Mouse (Mus musculus): Measurements from ENCODE around the gene Cxcl13. TPM values are rescaled to one million over a fixed set of nuclear protein-coding genes. Genes with fewer than 3 reads are reported as not detected.

Cxcl13 gene
- polyA plus RNA-seq, 1 experiment from 2014 or later = 0.86 TPM

- no peaks in the 10 kb centered on the region for H3K27me3 ChIP-seq (ENCODE audit: control insufficient read depth, insufficient read depth, low read length)
- H3K4me3 ChIP-seq (ENCODE audit: low read depth, low read length) = no peak overlapping the region
- H3K4me1 ChIP-seq (ENCODE audit: control insufficient read depth, insufficient read depth, low read length) = no peaks in the 10 kb centered on the region; the same call in 1 of the 2 replicates
- H3K36me3 ChIP-seq (ENCODE audit: control insufficient read depth, insufficient read depth, low read length) = no peaks in the 10 kb centered on the region
- H3K27ac ChIP-seq (ENCODE audit: low read depth, low read length) = no peak overlapping the region
- 74% methylated on average over 11 of the region's 11 CpGs for WGBS (ENCODE audit: insufficient replicate concordance)
- H3K9ac ChIP-seq (ENCODE audit: low read depth, low read length) = no peak overlapping the region
- no peaks in the 10 kb centered on the region for H3K9me3 ChIP-seq (replicated peaks; ENCODE audit: control insufficient read depth, low read length)
- H3K4me2 ChIP-seq = no peak overlapping the region
- ATAC-seq (replicated peaks; ENCODE audit: insufficient number of reproducible peaks, low FRiP score, low TSS enrichment) = no peak
These were observed 18.6 kb upstream of the Cxcl13 start for GRCm38 (mm10) chr5:95938044-95938625.

- 37% methylated on average over 4 of the region's 4 CpGs for WGBS (ENCODE audit: insufficient replicate concordance)
- Histone ChIP-seq H3K4me2 (no peak overlapping the region), H3K9me3 (replicated peaks; ENCODE audit: control insufficient read depth, low read length) (no peaks in the 10 kb centered on the region), H3K27ac (ENCODE audit: low read depth, low read length) (no peak overlapping the region), H3K27me3 (ENCODE audit: control insufficient read depth, insufficient read depth, low read length) (no peaks in the 10 kb centered on the region), H3K4me3 (ENCODE audit: low read depth, low read length) (no peak overlapping the region), H3K4me1 (ENCODE audit: control insufficient read depth, insufficient read depth, low read length) (no peaks in the 10 kb centered on the region; the same call in none of the 2 replicates), H3K9ac (ENCODE audit: low read depth, low read length) (no peak overlapping the region), H3K36me3 (ENCODE audit: control insufficient read depth, insufficient read depth, low read length) (no peaks in the 10 kb centered on the region)
- ATAC-seq (replicated peaks; ENCODE audit: insufficient number of reproducible peaks, low FRiP score, low TSS enrichment) = no peak
These were observed 16.0 kb upstream of the Cxcl13 start for GRCm38 (mm10) chr5:95940682-95941221.

- no peak overlapping the region for H3K9ac ChIP-seq (ENCODE audit: low read depth, low read length)
- no peak overlapping the region for H3K4me3 ChIP-seq (ENCODE audit: low read depth, low read length)
- no peaks in the 10 kb centered on the region; the same call in none of the 2 replicates for H3K4me1 ChIP-seq (ENCODE audit: control insufficient read depth, insufficient read depth, low read length)
- H3K27ac ChIP-seq (ENCODE audit: low read depth, low read length) = no peak overlapping the region
- WGBS (ENCODE audit: insufficient replicate concordance) = 86% methylated on average over 7 of the region's 7 CpGs
- no peaks in the 10 kb centered on the region for H3K36me3 ChIP-seq (ENCODE audit: control insufficient read depth, insufficient read depth, low read length)
- H3K27me3 ChIP-seq (ENCODE audit: control insufficient read depth, insufficient read depth, low read length) = no peaks in the 10 kb centered on the region
- no peak overlapping the region for H3K4me2 ChIP-seq
- ATAC-seq (replicated peaks; ENCODE audit: insufficient number of reproducible peaks, low FRiP score, low TSS enrichment) = no peak
- H3K9me3 ChIP-seq (replicated peaks; ENCODE audit: control insufficient read depth, low read length) = no peaks in the 10 kb centered on the region
These were observed 15.2 kb upstream of the Cxcl13 start for GRCm38 (mm10) chr5:95941562-95941961.

- no peaks in the 10 kb centered on the region for H3K9me3 ChIP-seq (replicated peaks; ENCODE audit: control insufficient read depth, low read length)
- H3K36me3 ChIP-seq (ENCODE audit: control insufficient read depth, insufficient read depth, low read length) = no peaks in the 10 kb centered on the region
- WGBS (ENCODE audit: insufficient replicate concordance) = 45% methylated on average over 3 of the region's 3 CpGs
- no peak overlapping the region for H3K9ac ChIP-seq (ENCODE audit: low read depth, low read length)
- no peak overlapping the region for H3K27ac ChIP-seq (ENCODE audit: low read depth, low read length)
- H3K4me2 ChIP-seq = no peak overlapping the region
- H3K4me3 ChIP-seq (ENCODE audit: low read depth, low read length) = no peak overlapping the region
- no peak for ATAC-seq (replicated peaks; ENCODE audit: insufficient number of reproducible peaks, low FRiP score, low TSS enrichment)
- peaks cover 3% of the 10 kb centered on the region for H3K4me1 ChIP-seq (ENCODE audit: control insufficient read depth, insufficient read depth, low read length)
- no peaks in the 10 kb centered on the region for H3K27me3 ChIP-seq (ENCODE audit: control insufficient read depth, insufficient read depth, low read length)
These were observed 11.6 kb upstream of the Cxcl13 start for GRCm38 (mm10) chr5:95945120-95945519.

- Histone ChIP-seq H3K4me3 (ENCODE audit: low read depth, low read length) (no peak overlapping the region), H3K4me1 (ENCODE audit: control insufficient read depth, insufficient read depth, low read length) (peaks cover 3% of the 10 kb centered on the region), H3K27ac (ENCODE audit: low read depth, low read length) (no peak overlapping the region), H3K36me3 (ENCODE audit: control insufficient read depth, insufficient read depth, low read length) (no peaks in the 10 kb centered on the region), H3K4me2 (no peak overlapping the region), H3K27me3 (ENCODE audit: control insufficient read depth, insufficient read depth, low read length) (no peaks in the 10 kb centered on the region), H3K9ac (ENCODE audit: low read depth, low read length) (no peak overlapping the region), H3K9me3 (replicated peaks; ENCODE audit: control insufficient read depth, low read length) (no peaks in the 10 kb centered on the region)
- no peak; the same call in 1 of the 2 replicates for ATAC-seq (replicated peaks; ENCODE audit: insufficient number of reproducible peaks, low FRiP score, low TSS enrichment)
- WGBS (ENCODE audit: insufficient replicate concordance) = 36% methylated on average over 2 of the region's 2 CpGs
These were observed 10.4 kb upstream of the Cxcl13 start for GRCm38 (mm10) chr5:95946344-95946743.

- Histone ChIP-seq H3K9me3 (replicated peaks; ENCODE audit: control insufficient read depth, low read length) (no peaks in the 10 kb centered on the region), H3K27ac (ENCODE audit: low read depth, low read length) (no peak overlapping the region), H3K27me3 (ENCODE audit: control insufficient read depth, insufficient read depth, low read length) (no peaks in the 10 kb centered on the region), H3K9ac (ENCODE audit: low read depth, low read length) (no peak overlapping the region), H3K4me1 (ENCODE audit: control insufficient read depth, insufficient read depth, low read length) (peaks cover 3% of the 10 kb centered on the region; the same call in 1 of the 2 replicates), H3K4me2 (no peak overlapping the region), H3K4me3 (ENCODE audit: low read depth, low read length) (no peak overlapping the region), H3K36me3 (ENCODE audit: control insufficient read depth, insufficient read depth, low read length) (no peaks in the 10 kb centered on the region)
- ATAC-seq (replicated peaks; ENCODE audit: insufficient number of reproducible peaks, low FRiP score, low TSS enrichment) = no peak
- WGBS (ENCODE audit: insufficient replicate concordance) = 77% methylated on average over 3 of the region's 3 CpGs
These were observed 8.1 kb upstream of the Cxcl13 start for GRCm38 (mm10) chr5:95948641-95949040.

GRCm38 (mm10) chr5:95949946-95950701, 6.6 kb upstream of the Cxcl13 start:
- 36% methylated on average over 19 of the region's 19 CpGs for WGBS (ENCODE audit: insufficient replicate concordance)
- H3K4me2 ChIP-seq = no peak overlapping the region
- H3K4me1 ChIP-seq (ENCODE audit: control insufficient read depth, insufficient read depth, low read length) = peaks cover 3% of the 10 kb centered on the region; the same call in 1 of the 2 replicates
- no peak for ATAC-seq (replicated peaks; ENCODE audit: insufficient number of reproducible peaks, low FRiP score, low TSS enrichment)
- no peak overlapping the region for H3K9ac ChIP-seq (ENCODE audit: low read depth, low read length)
- H3K36me3 ChIP-seq (ENCODE audit: control insufficient read depth, insufficient read depth, low read length) = no peaks in the 10 kb centered on the region
- H3K27me3 ChIP-seq (ENCODE audit: control insufficient read depth, insufficient read depth, low read length) = no peaks in the 10 kb centered on the region
- no peaks in the 10 kb centered on the region for H3K9me3 ChIP-seq (replicated peaks; ENCODE audit: control insufficient read depth, low read length)
- H3K4me3 ChIP-seq (ENCODE audit: low read depth, low read length) = no peak overlapping the region
- H3K27ac ChIP-seq (ENCODE audit: low read depth, low read length) = no peak overlapping the region

GRCm38 (mm10) chr5:95964940-95965339, 8.2 kb downstream of the Cxcl13 start:
- no peaks in the 10 kb centered on the region for H3K9me3 ChIP-seq (replicated peaks; ENCODE audit: control insufficient read depth, low read length)
- no peak overlapping the region for H3K9ac ChIP-seq (ENCODE audit: low read depth, low read length)
- no peak overlapping the region for H3K4me2 ChIP-seq
- no peaks in the 10 kb centered on the region for H3K4me1 ChIP-seq (ENCODE audit: control insufficient read depth, insufficient read depth, low read length)
- H3K4me3 ChIP-seq (ENCODE audit: low read depth, low read length) = no peak overlapping the region
- no peaks in the 10 kb centered on the region for H3K36me3 ChIP-seq (ENCODE audit: control insufficient read depth, insufficient read depth, low read length)
- H3K27ac ChIP-seq (ENCODE audit: low read depth, low read length) = no peak overlapping the region
- 51% methylated on average over 2 of the region's 2 CpGs for WGBS (ENCODE audit: insufficient replicate concordance)
- H3K27me3 ChIP-seq (ENCODE audit: control insufficient read depth, insufficient read depth, low read length) = no peaks in the 10 kb centered on the region
- ATAC-seq (replicated peaks; ENCODE audit: insufficient number of reproducible peaks, low FRiP score, low TSS enrichment) = no peak
